Mouse (Mus musculus): ENCODE data around the gene Galnt10. TPM values are rescaled to one million over a fixed set of nuclear protein-coding genes. Genes with fewer than 3 reads are reported as not detected.

The Galnt10 gene
- total RNA-seq, 2 experiments from 2014 or later: 6.8 to 7.1 TPM

DNA sequence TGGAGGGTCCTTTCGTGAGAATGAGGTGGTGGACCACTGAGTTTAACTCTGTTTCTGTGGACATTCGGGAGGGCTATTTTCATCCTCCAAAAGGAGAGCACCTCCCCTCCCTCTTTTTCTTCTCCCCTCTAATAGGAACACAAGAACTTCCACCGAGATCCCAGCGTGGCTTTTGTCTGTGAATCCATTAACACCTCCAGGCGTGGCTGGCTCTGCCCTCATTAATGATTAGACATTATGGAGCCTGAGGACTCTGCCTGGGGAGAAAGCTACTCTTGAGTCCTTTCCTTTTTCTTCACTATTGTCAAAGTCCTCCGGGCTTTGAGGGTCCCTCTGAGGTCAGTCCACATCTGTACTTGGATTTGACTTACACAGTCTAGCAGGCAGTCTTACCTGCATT is 121.9 kb downstream of the Galnt10 start:
- intact Hi-C loops (cut with DNase I): no loop called here
- DNase-seq (ENCODE audit: low spot score in 2 of 2): no peak

DNA sequence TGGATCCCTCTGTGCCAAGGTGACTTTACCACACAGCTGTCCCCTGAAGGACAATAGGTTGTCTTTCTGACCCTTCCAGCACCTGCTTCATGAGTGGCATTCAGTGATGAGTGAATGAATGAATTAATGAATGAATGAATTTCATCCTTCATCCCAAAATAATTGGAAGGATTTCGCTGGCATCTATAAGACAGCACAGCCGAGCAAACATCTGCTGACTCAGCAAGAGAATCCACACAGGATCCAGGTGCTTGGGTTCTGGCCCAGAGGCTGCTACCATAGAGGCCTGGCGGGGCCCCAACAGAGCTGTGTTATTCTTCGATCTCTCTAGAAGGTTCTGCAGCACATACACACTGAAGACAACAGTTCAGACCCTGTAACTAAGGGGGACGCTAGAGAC is 125.5 kb downstream of the Galnt10 start:
- intact Hi-C loops (cut with DNase I): loop anchor here (10.0 kb wide), 1 partner anchor 1636 kb away; no protein-coding TSS in a partner anchor
- DNase-seq (ENCODE audit: low spot score in 2 of 2): no peak

DNA sequence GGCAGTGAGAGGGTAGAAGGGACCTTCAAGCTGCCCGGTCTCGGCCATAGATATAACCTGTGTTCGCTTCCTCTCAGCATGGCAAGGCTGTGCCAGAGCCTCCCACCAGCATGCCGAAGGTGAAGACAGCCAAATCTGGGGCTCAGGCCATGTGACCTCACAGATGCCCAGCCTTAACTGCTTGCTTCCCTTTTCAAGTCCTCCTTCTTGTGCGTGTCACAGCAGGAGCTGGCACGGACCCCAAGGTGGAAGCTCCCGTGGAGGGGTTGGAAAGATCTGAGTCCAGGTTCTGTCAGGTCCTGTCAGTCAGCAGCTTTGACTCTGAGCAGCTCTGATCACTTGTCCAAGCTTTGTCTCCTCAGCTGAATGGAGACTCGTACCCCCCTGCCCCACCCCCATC is 126.4 kb downstream of the Galnt10 start:
- intact Hi-C loops (cut with DNase I): loop anchor here (10.0 kb wide), 1 partner anchor 1637 kb away; no protein-coding TSS in a partner anchor
- DNase-seq (ENCODE audit: low spot score in 2 of 2): no peak

DNA sequence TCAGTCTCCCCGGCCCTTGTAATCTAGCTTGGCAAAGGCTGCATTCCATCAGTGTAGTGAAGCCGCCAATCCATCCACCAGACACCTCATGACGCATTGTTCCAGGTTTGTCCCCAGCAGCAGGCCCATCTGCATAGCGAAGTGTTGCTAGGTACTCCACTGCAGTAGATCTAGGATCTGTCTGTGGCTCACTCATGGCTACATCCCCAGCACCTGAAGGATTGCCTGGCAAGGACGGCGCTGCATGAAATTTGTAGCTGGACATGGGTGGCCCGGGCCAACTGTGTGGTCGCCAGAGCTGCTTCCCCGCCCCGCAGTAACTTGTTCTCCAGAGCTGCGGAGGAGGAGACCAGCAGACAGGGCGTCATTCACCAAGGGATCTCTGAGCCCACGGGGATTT is 128.2 kb downstream of the Galnt10 start:
- intact Hi-C loops (cut with DNase I): loop anchor here (10.0 kb wide), 1 partner anchor 1639 kb away; no protein-coding TSS in a partner anchor
- DNase-seq (ENCODE audit: low spot score in 2 of 2): no peak

DNA sequence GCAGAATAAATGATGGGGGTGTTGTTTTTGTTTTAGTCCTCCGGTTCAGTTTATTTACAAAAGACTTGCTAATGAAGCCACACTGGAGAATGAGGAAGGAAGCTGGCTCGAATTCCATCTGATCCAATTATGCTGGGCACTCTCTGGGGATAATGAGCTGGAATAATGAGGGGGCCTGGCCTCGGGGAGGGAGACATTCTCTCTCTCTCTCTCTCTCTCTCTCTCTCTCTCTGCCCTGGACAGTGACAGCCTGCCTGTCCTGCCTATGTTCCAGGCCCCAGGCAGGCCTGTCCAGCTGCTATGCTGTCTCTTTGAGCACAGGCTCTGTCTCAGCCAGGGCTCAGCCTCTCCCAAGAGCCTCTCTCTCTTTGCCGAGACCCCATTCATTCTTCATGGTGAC is 128.7 kb downstream of the Galnt10 start:
- no peak for DNase-seq (ENCODE audit: low spot score in 2 of 2)
- intact Hi-C loops (cut with DNase I): loop anchor here (10.0 kb wide), 1 partner anchor 1639 kb away; no protein-coding TSS in a partner anchor

DNA sequence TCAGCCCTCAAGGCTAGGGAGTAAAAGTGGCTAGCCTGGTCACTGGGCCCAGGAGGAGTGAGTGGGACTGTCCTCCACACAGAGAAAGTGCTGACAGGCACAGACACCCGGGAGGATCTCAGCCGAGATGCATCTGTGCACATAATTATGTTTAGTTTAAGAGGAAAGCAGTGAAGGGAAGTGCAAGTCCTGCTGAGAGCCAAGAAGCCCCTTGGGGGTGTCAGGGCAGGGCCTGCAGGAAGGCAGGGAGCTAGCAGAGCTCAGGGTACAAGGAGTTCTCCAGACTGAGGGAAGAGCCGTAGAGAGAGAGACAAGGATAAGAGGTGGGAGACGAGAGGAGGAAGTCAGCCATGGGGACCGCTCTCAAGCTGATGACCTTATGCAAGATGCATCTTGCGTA is 130.6 kb downstream of the Galnt10 start:
- intact Hi-C loops (cut with DNase I): loop anchor here (5.0 to 10.0 kb wide), 2 partner anchors 299 to 1641 kb away; no protein-coding TSS in a partner anchor
- no peak for DNase-seq (ENCODE audit: low spot score in 2 of 2)

DNA sequence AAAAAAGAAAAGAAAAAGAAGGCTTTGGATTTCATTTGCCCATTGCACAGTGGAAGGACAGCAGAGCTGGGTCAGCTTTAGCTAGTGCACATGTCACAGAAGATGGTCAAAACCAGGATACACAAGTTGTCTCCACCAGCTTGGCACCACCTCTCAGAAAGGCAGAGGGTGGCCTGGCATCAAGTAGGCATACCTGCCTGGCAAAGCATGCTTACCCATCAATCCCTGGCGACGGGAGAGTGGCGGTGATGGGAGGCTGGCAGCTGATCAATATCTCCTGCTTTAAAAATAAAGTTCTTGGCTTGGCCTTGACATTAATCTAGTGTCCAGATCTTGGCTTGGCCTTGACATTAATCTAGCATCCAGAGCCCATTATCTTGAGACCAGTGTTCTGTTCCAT is 131.3 kb downstream of the Galnt10 start:
- DNase-seq (ENCODE audit: low spot score in 2 of 2): no peak
- intact Hi-C loops (cut with DNase I): loop anchor here (5.0 to 10.0 kb wide), 2 partner anchors 299 to 1642 kb away; no protein-coding TSS in a partner anchor

DNA sequence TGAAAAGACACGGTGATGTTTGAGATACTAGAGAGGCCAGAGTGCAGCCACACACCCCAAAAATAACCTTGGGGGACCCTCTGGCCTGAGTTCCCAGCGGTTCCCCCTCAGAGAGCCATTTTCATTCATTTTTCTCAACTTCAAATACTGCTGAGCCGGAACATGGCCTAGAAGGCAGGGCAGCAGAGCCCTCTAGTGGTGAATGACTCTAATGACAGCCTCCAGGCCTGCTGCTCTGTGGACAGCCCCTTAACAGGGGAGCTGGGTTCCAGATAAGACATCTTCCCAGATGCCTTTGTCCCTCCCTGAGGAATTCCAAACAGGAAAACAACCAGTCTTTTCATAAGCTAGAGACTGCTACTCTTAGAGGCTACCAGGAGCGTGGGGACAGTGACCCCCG is 133.1 kb downstream of the Galnt10 start:
- intact Hi-C loops (cut with DNase I): loop anchor here (1.0 to 10.0 kb wide), 4 partner anchors 161 to 1644 kb away; no protein-coding TSS in a partner anchor
- peak; percentile 49 to 60 for DNase-seq (ENCODE audit: low spot score in 2 of 2)

DNA sequence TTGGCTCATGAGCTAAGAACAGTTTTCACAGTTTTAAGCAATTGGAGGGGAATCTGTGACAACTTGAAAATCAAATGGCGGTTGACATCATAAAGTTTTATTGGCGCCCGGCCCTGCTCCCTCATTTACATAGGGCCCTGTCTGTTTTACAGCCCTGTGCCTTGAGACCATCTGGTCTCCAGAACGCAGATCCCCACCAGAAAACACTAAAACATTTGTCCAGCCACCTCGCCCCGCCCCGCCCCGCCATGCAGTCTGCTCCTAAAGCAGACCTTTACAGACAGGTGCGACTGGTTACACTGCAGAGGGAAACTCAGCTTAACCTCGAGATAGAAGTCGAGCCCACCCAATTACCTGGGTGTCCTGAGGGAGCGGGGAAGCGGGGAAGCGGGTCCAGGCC is 134.6 kb downstream of the Galnt10 start:
- intact Hi-C loops (cut with DNase I): loop anchor here (5.0 to 10.0 kb wide), 2 partner anchors 303 to 1645 kb away; no protein-coding TSS in a partner anchor
- no peak for DNase-seq (ENCODE audit: low spot score in 2 of 2)

DNA sequence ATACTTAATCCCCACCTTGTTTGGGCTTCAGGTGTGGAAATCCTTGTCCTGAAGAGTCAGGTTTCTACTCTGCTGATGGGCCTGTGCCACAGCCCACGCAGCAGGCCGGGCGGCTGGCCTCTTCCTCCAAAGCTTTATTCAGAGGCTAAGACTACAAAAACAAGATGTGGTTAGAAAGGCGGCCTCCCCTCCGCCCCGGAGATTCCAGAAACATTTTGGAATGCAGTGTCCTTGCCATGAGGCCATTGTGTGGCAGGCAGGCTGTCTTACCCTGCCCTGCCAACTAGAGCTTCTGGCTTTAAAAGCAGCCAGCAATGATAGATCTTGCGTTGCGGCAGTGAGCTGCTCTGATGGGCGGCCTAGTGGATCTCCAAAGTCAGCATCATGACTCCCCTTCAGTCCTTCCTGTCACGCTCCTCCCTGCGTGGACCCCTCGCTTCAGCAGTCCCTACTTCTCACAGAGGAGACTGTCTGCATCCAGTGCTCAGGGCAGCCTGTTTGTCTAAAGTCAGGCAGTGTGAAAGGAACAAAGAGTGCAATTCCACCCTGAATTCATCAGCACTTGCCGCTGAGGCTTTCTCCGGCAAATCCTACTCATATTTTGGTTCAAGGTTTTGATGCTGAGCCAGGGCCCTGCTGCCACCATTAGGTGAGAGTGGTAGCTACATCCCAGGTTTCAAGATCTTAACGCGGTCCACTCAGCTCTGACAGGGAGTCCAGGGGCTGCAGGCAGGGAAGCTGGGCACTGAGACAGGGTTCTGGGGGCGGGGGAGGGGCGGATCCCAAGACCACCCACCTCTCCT is 141.6 kb downstream of the Galnt10 start:
- intact Hi-C loops (cut with DNase I): no loop called here
- peak; percentile 60 to 77 for DNase-seq (ENCODE audit: low spot score in 2 of 2)

DNA sequence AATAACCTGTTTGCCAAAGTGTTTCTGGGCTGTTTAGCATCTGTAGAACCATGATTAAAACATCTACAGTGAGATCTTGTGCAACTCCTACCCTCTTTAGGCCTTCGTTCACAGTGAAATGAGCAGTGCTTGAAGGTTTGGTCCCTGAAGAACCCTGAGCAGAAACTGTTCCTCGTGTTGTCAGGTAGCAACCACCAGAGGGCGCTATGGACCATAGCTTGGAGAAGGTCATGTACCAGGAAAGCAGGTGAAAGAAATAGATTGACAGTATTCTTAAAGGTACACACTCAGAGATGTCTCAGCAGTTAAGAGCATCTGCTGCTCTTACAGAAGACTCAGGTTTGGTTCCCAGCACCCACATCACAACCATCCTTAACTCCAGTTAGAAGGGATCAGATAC is 142.7 kb downstream of the Galnt10 start:
- DNase-seq (ENCODE audit: low spot score in 2 of 2): no peak
- intact Hi-C loops (cut with DNase I): loop anchor here (1.0 kb wide), 1 partner anchor 146 kb away; no protein-coding TSS in a partner anchor

DNA sequence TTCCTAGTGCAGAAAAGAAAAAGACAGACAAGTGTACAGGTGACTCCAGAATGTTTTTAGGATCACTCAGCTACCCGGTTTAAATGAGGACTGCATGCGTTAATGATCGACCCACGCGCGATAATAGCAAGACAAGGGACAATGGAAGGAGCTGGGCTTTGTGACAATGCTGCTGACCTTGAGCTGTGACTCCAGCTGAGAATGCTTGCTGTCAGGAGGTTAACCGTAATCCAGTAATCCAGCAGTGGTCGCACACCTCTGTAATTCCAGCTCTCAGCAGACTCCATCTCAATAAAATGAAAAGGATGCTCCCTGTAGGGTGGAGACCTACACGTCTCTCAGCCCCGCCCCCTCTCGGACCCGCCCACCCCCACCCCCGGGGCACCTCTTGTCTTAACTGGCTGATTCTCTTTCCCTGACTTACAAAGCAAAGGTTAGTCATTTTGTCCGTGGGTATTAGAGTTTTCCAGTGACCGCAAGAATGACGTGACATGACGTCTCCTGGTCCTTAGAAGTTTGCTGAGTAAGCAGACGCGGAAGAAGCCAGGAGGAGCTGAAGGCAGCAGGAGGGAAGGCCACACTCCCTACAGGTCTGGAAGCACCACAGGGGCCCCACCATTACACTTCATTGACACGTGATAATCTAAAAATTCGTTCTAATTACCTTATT is 145.8 kb downstream of the Galnt10 start:
- no peak for DNase-seq (ENCODE audit: low spot score in 2 of 2)
- intact Hi-C loops (cut with DNase I): no loop called here

DNA sequence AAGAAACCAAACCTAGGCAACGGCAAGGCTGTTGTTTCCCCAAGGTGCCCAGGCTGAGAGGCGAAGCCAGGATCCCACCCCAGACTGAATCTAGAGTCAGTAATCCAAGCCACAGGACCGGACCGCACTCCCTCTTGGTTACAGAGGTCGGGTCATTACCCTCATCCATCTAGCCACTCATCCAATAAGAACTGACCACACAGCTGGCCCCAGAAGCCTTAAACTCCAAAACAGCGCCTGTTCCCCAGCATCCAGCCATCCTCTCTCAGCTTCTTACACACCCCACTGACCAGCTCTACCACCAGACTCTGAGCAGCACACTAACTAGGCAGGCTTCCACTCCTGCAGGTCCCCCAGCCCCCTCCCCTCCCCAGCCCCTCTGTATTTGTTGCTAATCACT is 149.8 kb downstream of the Galnt10 start:
- DNase-seq (ENCODE audit: low spot score in 2 of 2): no peak
- intact Hi-C loops (cut with DNase I): no loop called here

DNA sequence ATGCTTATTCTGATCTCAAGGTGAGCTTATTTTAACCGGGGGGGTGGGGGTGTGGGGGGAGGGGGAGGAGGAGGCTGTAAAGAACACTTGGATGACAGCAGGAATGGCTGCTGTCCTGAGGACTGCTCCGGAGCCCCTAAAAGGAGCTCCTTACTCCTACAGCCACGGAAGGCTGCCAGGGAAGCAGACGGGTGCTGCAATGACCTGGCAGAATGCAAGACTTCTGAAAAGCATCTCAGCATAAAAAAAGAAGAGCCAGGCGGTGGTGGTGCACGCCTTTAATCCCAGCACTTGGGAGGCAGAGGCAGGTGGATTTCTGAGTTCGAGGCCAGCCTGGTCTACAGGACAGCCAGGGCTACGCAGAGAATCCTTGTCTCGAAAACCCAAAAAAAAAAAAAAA is 152.6 kb downstream of the Galnt10 start:
- intact Hi-C loops (cut with DNase I): no loop called here
- no peak for DNase-seq (ENCODE audit: low spot score in 2 of 2)

DNA sequence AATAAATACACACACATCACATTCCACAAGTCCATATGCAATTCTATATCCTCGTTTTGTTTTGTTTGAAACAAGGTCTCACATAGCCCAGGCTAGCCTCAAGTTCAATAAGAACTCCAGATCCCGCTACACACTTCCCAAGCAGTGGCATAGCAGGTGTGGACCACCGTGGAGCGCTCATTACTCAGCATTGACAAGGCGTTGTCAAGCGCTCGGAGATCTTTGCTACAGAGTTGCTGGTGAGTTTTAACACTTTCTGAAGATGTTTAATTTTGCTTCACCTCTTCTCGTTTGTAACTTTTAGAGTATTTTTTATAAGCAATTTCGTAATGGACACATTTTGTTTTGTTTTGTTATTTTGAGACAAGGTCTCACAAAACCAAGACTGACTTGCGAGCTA is 154.2 kb downstream of the Galnt10 start:
- intact Hi-C loops (cut with DNase I): no loop called here
- DNase-seq (ENCODE audit: low spot score in 2 of 2): no peak

DNA sequence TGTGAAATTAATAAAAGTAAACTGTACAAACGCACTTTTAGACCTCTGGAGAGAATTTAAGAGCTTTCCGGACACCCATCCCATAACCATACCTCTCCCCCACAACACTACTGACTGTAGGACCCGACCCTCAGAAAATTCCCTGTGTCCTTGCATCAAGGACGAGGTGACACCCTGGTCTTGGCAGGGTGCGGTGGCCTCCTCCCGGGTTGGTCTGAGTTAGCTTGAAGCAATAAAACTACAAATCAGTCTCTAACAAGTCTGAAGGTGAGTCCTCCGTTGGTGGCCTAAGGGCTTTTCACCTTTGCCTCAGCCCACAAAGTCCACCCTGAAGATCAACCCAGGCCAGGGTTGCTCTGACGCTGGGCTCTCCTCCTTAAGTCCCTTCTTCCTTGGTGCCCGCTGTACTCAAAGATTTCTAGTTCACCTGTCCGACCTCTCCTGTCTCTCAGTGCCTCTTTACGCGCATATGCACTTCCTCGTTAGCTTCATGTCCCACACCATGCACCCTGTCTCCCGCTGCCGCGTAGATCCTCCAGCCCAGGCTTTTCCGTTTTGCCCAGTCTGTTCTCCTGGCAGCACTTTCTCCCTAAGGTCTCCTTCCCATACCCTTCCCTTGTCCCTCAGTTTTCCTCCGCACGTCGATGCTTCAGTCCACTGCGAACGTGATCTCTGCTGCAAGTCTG is 155.2 kb downstream of the Galnt10 start:
- no peak for DNase-seq (ENCODE audit: low spot score in 2 of 2)
- intact Hi-C loops (cut with DNase I): no loop called here

DNA sequence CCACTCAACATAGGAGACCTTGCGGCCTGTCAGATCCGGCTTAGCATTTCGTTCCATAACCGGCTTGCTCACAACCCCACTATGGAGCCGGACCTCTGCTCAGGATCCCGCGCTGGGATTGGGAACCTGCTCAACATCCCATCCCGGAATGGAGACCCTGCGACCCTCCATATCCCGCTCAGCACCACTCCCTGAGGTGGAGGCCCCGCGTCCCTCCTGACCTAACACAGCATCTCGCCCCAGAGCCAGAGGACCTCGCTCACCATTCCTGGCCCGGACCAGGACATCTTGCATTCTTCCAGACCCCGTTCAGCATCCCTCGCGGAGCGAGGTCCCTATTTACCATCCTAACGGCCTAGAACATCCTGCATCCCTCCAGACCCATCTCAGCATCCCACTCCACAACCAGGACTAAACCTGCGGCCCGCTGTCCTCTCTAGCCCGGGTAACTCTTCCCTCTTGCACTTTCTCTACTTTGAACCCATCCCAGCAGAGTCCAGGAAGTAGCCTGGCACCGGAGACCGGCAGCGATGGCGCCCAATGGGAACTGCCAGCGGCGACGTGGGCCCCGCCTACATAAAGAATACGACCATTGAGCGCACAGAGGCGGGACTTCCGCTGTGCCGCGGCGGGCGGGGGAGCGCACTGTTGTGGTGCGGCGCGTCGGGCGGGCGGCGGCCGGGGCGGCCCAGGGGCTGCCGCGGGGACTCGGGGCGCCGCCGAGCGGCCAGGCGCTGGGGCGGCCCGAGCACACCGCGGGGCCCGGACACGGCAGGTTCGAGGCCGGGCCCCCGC is 155.9 kb downstream of the Galnt10 start, which contains the start of gene Sap30l:
TSS of gene Sap30l (plus strand) at position 667 of the 795 bp plus-strand sequence.
- DNase-seq (ENCODE audit: low spot score in 2 of 2): peak; percentile 97
- intact Hi-C loops (cut with DNase I): no loop called here

DNA sequence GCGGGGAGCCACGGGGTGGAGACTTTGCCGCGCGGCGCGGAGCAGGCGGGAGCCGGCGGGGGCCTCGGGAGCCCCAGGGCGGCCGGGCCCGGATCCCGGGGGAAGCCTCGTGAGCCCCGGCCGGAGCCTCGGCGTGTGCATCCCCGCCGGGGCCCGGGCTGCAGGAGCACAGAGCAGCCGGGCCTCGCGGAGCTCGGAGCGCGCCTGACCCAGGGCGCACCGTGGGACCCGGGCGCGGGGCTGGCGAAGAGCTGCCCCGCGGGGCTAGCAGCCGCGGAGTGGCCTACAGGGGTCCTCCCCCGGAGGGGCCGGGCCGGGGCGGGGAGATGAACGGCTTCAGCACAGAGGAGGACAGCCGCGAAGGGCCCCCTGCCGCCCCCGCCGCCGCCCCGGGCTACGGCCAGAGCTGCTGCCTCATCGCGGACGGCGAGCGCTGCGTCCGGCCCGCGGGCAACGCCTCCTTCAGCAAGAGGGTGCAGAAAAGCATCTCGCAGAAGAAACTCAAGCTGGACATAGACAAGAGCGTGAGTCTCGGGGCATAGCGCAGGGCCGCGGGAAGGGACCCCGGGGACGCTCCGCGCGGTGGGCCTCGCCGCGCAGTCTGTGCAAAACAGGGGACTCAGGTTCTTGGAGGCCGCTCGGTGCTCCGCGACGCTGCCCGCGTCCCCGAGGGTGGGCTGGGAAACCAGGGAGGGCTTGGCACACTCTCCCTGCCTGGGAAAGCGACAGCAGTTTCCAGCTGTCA is 156.7 kb downstream of the Galnt10 start:
- peak; percentile 29 to 46 for DNase-seq (ENCODE audit: low spot score in 2 of 2)
- intact Hi-C loops (cut with DNase I): no loop called here

DNA sequence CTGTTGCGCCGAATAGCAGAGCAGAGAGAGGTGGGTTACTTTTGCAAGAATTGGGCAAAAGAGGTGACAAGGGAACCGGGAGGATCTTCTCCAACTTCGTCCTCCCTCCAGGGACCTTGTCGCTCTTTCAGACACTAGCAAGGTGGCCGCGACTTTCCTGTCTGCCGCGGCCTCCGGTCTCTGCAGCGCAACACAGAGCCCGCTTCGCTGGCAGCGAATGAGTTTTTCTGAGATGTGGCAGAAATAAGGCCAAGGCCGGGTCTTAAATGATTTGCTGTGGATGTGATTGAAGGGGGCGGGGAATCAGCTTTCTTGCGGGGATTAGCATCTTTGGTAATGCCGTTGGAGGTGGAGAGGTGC is 157.2 kb downstream of the Galnt10 start:
- DNase-seq (ENCODE audit: low spot score in 2 of 2): peak; percentile 23 to 24
- intact Hi-C loops (cut with DNase I): no loop called here
